Mouse (Mus musculus) embryonic facial prominence, embryonic 13.5 days (tissue): ENCODE results near the gene Sh3glb2. TPM values are rescaled to one million over a fixed set of nuclear protein-coding genes. Genes with fewer than 3 reads are reported as not detected.
A peak's percentile ranks its signal among the peaks of the same experiment; 100 is the strongest.

ENCODE experiments used
- ATAC-seq: fragments of 200-750 bp; cut with Nextera tagmentation; 2 replicates; pipeline ENCODE4 v1.8.0; 2017; ENCODE audit warnings: low read depth; ENCODE audit not compliant: insufficient number of reproducible peaks, insufficient read depth, low FRiP score, low TSS enrichment
- H3K27ac ChIP-seq: fragments of 300-500 bp; sonication (generic); 2 replicates; pipeline ENCODE4 v1.5.1; 2015; ENCODE audit warnings: moderate library complexity, mild to moderate bottlenecking, inconsistent platforms
- H3K27me3 ChIP-seq: fragments of 300-500 bp; sonication (generic); 2 replicates; pipeline ENCODE4 v1.6.1; 2015; ENCODE audit warnings: mild to moderate bottlenecking, inconsistent platforms
- H3K36me3 ChIP-seq: fragments of 300-500 bp; sonication (generic); 2 replicates; pipeline ENCODE4 v1.6.1; 2015; ENCODE audit warnings: mild to moderate bottlenecking, inconsistent platforms
- H3K4me1 ChIP-seq: fragments of 300-500 bp; sonication (generic); 2 replicates; pipeline ENCODE4 v1.6.1; 2015; ENCODE audit warnings: inconsistent platforms
- H3K4me2 ChIP-seq: fragments of 300-500 bp; sonication (generic); 2 replicates; pipeline ENCODE4 v1.6.1; 2015; ENCODE audit warnings: moderate library complexity, mild to moderate bottlenecking, inconsistent platforms
- H3K4me3 ChIP-seq: fragments of 300-500 bp; sonication (generic); 2 replicates; pipeline ENCODE4 v1.5.1; 2015; ENCODE audit warnings: mild to moderate bottlenecking, inconsistent platforms
- H3K9ac ChIP-seq: fragments of 300-500 bp; sonication (generic); 2 replicates; pipeline ENCODE4 v1.6.1; 2015; ENCODE audit warnings: mild to moderate bottlenecking, inconsistent platforms
- H3K9me3 ChIP-seq: fragments of 300-500 bp; sonication (generic); 2 replicates; pipeline ENCODE4 v1.6.1; 2016; ENCODE audit warnings: inconsistent platforms
- WGBS: fragments of 180-500 bp; shearing (Covaris S2); methylation state at CpG from one replicate; pipeline ENCODE4 v1.1.7; 2015; ENCODE audit warnings: mixed read lengths; 5-methylcytosine and 5-hydroxymethylcytosine counted together
- polyA plus RNA-seq: library from polyadenylated mRNA; unstranded; fragments of >200 nt; fragmentation: Nextera tagmentation; extraction: Ambion mirVana; gene quantifications from 2 replicates; pipeline ENCODE4 v1.2.1, GENCODE M21; 2015

Gene Sh3glb2
- polyA plus RNA-seq, 1 experiment from 2014 or later, result 85.8 TPM

DNA sequence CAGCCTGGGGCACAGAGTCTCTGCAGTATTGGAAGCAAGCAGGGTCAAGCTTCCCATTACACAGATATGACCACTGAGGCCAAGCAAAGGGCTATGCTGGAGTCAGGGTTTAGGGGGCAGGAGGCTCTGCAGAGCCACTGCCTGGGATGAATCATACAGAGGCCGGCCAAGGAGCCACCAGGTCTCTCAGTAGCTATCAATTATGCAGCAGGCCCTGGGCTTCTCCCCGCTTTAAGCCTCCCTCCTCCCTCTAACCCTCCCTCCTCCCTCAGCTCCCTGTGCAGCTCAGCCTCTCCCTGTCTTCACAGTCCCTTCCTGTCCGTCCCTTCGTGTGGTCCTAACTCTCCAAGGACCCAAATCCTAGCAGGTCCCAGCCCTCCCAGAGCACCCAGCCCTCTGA, 2.9 kb downstream of the Sh3glb2 start:
- H3K4me2 ChIP-seq, result no peak overlapping the region
- no peak for ATAC-seq
- peaks cover 24% of the 10 kb centered on the region for H3K4me1 ChIP-seq
- H3K9ac ChIP-seq, result 0 out of 2 replicates have a peak overlapping the region, but pooled peaks have one; percentile 27
- H3K4me3 ChIP-seq, result no peak overlapping the region
- H3K9me3 ChIP-seq, result no peaks in the 10 kb centered on the region
- no peaks in the 10 kb centered on the region for H3K27me3 ChIP-seq
- peaks cover 35% of the 10 kb centered on the region for H3K36me3 ChIP-seq
- H3K27ac ChIP-seq, result 0 out of 2 replicates have a peak overlapping the region, but pooled peaks have one; percentile 8
- 52% methylated on average over 4 of the region's 4 CpGs for WGBS

DNA sequence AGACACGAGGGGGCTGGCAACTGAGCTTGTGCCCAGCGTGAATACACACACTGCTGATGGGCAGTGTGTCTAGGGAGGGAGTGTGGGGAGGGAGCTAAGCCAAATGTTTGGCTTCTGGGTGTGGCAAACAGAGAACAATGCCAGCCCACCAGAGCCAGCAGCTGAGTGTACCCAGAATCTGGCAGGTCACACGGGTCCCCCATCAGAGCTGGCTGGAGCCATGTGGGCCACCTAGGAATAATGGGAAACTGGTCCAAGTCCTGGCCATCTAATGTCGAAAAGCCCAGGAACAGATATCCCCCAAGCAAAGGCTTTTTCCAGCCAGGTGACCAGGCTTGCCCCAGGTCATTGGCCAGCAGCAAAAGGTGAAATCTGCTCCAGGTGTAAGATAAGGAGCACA, 3.3 kb downstream of the Sh3glb2 start:
- no peak for ATAC-seq

DNA sequence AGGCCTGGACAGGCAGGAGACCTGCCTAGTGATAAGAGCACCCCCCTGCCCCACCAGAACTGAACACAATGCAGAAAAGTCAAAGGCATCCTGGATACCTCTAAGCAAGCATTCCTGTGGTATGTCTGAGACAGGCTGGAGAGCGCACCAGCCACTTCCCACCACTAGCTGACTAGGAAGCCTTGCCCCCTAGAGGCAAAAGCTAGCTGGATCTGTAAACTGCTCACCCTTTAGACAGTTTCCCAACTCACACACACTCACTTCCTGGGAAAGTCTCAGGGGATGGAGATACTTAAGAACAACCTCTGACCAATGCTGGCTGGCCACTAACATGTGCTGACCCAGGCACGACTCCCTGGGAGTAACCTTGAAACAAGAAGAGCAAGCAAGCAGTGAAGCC, 8.0 kb downstream of the Sh3glb2 start:
- WGBS, result 72% methylated on average over 2 of the region's 2 CpGs
- peaks cover 84% of the 10 kb centered on the region for H3K36me3 ChIP-seq
- ATAC-seq, result no peak

More for the DNA sequence above, 3.3 kb downstream of the Sh3glb2 start:
- Histone ChIP-seq H3K27ac (no peak overlapping the region), H3K4me1 (peaks cover 24% of the 10 kb centered on the region), H3K27me3 (no peaks in the 10 kb centered on the region), H3K9me3 (no peaks in the 10 kb centered on the region), H3K4me2 (no peak overlapping the region), H3K4me3 (no peak overlapping the region), H3K9ac (peak overlapping the region; percentile 27; the same call in 1 of the 2 replicates), H3K36me3 (peaks cover 37% of the 10 kb centered on the region)
- whole genome bisulfite sequencing, result 65% methylated on average over 4 of the region's 4 CpGs

DNA sequence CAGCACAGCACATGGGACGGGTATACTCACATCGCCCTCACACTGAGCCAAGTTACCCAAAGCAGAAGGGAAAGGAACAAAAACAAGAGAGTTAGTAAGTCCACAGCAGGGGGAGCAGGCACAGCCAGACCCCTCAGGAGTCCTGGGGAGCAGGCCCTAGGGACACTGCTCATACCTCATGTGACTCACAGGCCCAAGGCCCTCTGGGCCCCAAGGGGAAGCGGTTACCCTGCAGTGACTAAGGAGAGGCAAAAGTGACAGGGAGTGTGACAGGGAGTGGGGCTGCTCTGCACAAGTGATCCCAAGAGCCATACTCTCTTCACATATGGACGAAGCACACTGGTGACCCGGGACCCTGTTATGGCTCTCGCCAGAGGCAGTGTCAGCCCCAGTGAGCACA, 9.9 kb downstream of the Sh3glb2 start:
- Histone ChIP-seq H3K4me3 (no peak overlapping the region), H3K36me3 (peaks cover 91% of the 10 kb centered on the region), H3K27ac (no peak overlapping the region), H3K9ac (no peak overlapping the region), H3K9me3 (no peaks in the 10 kb centered on the region), H3K27me3 (no peaks in the 10 kb centered on the region), H3K4me2 (no peak overlapping the region), H3K4me1 (no peaks in the 10 kb centered on the region; the same call in 1 of the 2 replicates)
- ATAC-seq, result no peak
- WGBS, result 90% methylated on average over 6 of the region's 6 CpGs

More for the DNA sequence above, 8.0 kb downstream of the Sh3glb2 start:
- H3K4me3 ChIP-seq, result no peak overlapping the region
- no peaks in the 10 kb centered on the region; the same call in 1 of the 2 replicates for H3K4me1 ChIP-seq
- H3K27me3 ChIP-seq, result no peaks in the 10 kb centered on the region
- H3K27ac ChIP-seq, result no peak overlapping the region
- H3K4me2 ChIP-seq, result no peak overlapping the region
- no peak overlapping the region for H3K9ac ChIP-seq
- no peaks in the 10 kb centered on the region for H3K9me3 ChIP-seq

DNA sequence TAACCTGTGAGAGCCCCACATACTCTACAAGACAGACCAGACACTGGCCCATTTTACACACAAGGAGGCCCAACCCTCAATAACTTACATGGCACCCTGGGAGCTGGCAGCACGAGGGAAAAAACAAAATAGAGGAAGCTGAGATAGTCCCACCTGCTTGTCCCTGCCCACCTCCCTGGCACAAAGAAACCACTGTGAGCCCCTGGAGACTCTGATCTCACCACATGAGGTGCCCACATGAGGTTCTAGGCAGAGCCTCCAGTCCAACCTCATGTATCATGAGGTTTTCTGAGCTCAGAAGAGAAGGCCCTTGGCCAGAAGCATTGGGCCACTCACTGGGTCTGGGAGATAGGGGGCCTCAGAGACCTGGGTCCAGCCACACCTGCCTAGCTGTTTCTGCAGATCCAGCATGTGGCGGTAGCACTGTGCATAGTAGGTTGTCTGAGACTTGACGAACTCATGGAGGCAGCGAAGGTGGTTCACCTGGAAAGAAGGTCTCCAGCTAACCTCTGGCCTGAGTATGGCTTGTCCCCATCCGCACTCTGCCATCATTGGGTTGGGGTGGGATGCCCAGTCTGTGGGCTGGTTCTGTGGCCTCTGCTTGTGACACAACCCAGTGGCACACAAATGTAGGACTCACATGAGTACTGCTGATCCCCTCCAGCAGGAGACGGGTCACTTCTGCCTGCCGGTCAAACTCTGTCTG, 13.0 kb downstream of the Sh3glb2 start:
- WGBS, result 90% methylated on average over 7 of the region's 7 CpGs
- H3K36me3 ChIP-seq, result peaks cover 98% of the 10 kb centered on the region

DNA sequence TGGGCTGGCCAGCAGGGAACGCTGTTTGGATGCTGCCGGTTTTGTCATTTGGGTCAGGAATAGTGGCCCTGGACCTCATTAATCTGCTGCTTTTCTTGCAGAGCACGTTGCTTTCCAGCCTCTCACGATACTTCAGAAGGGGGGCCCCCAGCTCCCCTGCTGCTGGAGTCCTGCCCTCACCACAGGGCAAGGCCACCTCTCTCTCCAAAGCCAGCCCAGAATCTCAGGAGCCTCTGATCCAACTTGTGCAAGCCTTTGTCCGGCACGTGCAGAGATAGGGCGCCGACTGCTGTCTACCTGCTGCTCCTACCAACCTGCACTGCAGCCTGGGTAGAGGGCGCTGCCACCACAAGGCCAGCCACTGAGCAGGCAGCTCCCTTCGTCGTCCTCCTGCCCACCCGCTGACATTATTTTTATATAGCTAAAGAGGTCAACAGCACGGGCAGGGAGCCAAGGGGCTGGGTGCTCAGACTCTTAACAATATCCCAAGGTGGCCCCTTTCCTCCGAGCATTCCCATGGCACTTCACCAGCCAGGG, 15.5 kb downstream of the Sh3glb2 start:
- no peak for ATAC-seq
- Histone ChIP-seq H3K36me3 (peaks cover 100% of the 10 kb centered on the region), H3K27me3 (no peaks in the 10 kb centered on the region), H3K4me3 (no peak overlapping the region), H3K9ac (no peak overlapping the region; the same call in 1 of the 2 replicates), H3K9me3 (no peaks in the 10 kb centered on the region), H3K4me1 (no peaks in the 10 kb centered on the region), H3K27ac (no peak overlapping the region), H3K4me2 (no peak overlapping the region)
- 85% methylated on average over 14 of the region's 14 CpGs for WGBS

More for the DNA sequence above, 13.0 kb downstream of the Sh3glb2 start:
- no peak overlapping the region for H3K4me2 ChIP-seq
- no peak overlapping the region for H3K27ac ChIP-seq
- no peaks in the 10 kb centered on the region; the same call in 1 of the 2 replicates for H3K4me1 ChIP-seq
- H3K9ac ChIP-seq, result no peak overlapping the region
- no peak for ATAC-seq
- no peaks in the 10 kb centered on the region for H3K9me3 ChIP-seq
- no peak overlapping the region for H3K4me3 ChIP-seq
- no peaks in the 10 kb centered on the region for H3K27me3 ChIP-seq

DNA sequence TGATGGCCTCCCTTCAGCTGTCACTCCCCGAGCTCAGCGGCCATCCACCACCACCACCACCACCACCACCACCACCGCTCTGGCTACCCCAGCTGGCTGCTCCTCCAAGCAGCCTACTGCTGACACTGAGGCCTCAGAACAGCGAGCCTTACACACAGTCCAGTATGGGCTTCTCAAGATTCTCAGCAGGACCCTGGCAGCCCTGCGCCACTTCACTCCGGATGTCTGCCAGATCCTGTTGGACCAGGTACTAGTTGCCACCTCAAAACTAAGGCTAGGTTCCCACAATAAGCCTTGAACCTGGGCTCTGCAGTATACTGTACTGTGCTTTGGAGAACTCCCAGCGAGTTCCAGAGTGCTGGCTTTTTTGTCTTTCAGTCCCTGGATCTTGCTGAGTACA, 16.6 kb downstream of the Sh3glb2 start:
- peaks cover 97% of the 10 kb centered on the region for H3K36me3 ChIP-seq
- ATAC-seq, result no peak
- no peaks in the 10 kb centered on the region for H3K27me3 ChIP-seq
- H3K27ac ChIP-seq, result no peak overlapping the region
- H3K4me2 ChIP-seq, result no peak overlapping the region
- H3K4me1 ChIP-seq, result no peaks in the 10 kb centered on the region
- no peak overlapping the region for H3K4me3 ChIP-seq
- WGBS, result 93% methylated on average over 7 of the region's 7 CpGs
- H3K9ac ChIP-seq, result no peak overlapping the region
- no peaks in the 10 kb centered on the region for H3K9me3 ChIP-seq

DNA sequence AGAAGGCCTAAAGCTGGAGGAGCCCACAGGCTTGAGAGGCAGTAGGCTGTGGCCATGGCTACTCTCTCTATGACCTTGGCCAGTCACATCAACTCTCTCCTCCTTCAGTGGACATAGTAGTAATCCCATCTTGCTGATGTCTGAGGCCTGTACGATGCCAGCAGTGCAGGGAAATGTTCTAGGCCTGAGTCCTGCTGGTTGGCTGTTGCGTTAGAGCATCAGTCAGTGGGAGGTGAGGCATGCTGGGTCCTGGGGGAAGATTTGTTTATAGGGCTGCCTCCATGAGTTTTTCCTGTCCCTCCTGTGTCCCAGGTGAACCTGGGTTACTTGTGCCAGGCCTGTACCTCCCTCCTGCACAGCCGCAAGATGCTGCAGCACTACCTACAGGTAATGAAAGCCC, 17.1 kb downstream of the Sh3glb2 start:
- no peaks in the 10 kb centered on the region for H3K9me3 ChIP-seq
- H3K4me2 ChIP-seq, result no peak overlapping the region
- no peak overlapping the region for H3K9ac ChIP-seq
- no peak for ATAC-seq
- no peaks in the 10 kb centered on the region for H3K27me3 ChIP-seq
- 92% methylated on average over 3 of the region's 3 CpGs for WGBS
- no peak overlapping the region for H3K27ac ChIP-seq
- H3K36me3 ChIP-seq, result peaks cover 97% of the 10 kb centered on the region
- no peak overlapping the region for H3K4me3 ChIP-seq
- H3K4me1 ChIP-seq, result no peaks in the 10 kb centered on the region

DNA sequence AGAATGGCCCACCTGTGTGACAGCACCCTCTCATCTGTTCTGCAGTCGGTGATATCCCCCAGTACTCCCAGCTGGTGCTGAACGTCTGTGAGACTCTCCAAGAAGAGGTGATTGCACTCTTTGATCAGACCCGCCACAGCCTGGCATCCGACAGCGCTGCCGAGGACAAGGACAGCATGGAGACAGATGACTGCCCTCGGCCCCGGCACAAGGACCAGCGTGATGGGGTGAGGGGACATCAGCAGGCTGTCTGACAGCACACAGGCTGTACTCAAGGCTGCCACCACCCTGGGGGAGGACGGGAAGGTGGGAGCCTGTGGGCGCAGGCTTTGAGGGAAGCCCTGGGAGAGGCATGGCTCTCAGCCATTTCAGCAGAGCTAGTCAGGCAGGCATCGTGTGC, 22.0 kb downstream of the Sh3glb2 start:
- H3K36me3 ChIP-seq, result peaks cover 97% of the 10 kb centered on the region
- no peak overlapping the region for H3K4me3 ChIP-seq
- no peaks in the 10 kb centered on the region for H3K27me3 ChIP-seq
- H3K27ac ChIP-seq, result no peak overlapping the region
- 85% methylated on average over 12 of the region's 12 CpGs for WGBS
- no peaks in the 10 kb centered on the region for H3K4me1 ChIP-seq
- H3K9ac ChIP-seq, result no peak overlapping the region
- ATAC-seq, result no peak
- no peaks in the 10 kb centered on the region for H3K9me3 ChIP-seq
- H3K4me2 ChIP-seq, result no peak overlapping the region

DNA sequence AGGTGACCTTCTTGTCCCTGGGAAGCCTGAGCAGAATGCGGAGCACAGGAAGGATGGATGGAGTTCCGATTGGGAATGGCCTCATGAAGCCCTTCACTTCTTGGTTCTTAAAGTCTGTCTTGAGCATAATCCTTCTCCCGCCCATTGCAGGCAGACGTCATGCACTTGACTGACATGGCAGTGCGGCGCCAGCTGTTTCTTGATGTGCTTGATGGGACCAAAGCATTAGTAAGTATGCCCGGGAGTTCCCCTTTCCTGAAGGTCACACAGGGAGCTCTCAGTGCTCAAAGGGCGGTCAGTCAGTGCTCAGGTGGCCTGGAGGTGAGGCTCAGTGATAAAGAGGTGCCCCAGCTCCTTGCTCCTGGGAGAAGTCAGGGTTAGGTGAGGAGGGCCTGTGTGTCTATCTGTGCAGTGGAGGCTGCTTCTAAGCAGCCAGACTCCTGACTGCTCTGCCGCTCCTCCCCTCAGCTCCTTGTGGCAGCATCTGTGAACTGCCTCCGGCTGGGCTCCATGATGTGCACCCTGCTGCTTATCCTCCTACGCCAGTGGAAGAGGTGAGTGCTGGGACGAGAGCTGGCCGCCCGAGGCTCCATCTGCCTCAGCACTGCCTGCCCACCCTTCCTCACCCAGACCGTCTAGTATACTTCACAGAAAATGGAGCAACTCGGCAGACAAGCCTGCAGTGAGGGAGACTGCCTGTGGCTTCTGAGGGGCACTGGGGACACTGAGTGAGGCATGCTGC, 22.8 kb downstream of the Sh3glb2 start:
- WGBS, result 83% methylated on average over 16 of the region's 16 CpGs
- no peak for ATAC-seq

DNA sequence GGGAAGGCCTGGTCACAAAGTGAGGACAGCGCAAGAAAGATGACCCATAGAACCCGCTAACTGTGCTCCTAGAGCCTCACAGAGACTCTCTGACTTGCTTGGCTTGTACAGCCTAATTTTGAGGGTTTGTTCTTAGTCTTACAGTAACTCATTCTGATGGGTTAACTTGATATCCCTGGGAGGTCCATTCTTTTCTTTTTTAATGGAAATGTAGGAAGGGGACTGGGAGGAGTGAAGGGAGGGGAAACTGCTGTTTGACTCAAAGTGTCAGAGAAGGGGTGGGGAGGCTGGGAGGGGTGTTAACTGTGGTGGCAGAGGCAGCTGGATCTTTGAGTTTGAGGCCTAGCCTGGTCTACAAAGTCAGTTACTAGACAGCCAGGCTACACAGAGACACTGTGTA, 23.8 kb downstream of the Sh3glb2 start:
- Histone ChIP-seq H3K9me3 (no peaks in the 10 kb centered on the region), H3K9ac (no peak overlapping the region), H3K4me3 (no peak overlapping the region), H3K27ac (no peak overlapping the region), H3K27me3 (no peaks in the 10 kb centered on the region), H3K4me1 (no peaks in the 10 kb centered on the region), H3K4me2 (no peak overlapping the region), H3K36me3 (peaks cover 97% of the 10 kb centered on the region)
- WGBS, result 96% methylated on average over 2 of the region's 2 CpGs
- ATAC-seq, result no peak

More for the DNA sequence above, 22.8 kb downstream of the Sh3glb2 start:
- Histone ChIP-seq H3K27ac (no peak overlapping the region), H3K9me3 (no peaks in the 10 kb centered on the region), H3K27me3 (no peaks in the 10 kb centered on the region), H3K36me3 (peaks cover 97% of the 10 kb centered on the region), H3K4me2 (no peak overlapping the region), H3K9ac (no peak overlapping the region), H3K4me1 (no peaks in the 10 kb centered on the region), H3K4me3 (no peak overlapping the region)
